Mouse (Mus musculus) embryonic facial prominence, embryonic 14.5 days (tissue): ENCODE data around the gene Pikfyve. TPM values are rescaled to one million over a fixed set of nuclear protein-coding genes. Genes with fewer than 3 reads are reported as not detected.
A peak's percentile ranks its signal among the peaks of the same experiment; 100 is the strongest.

Source experiments
- ATAC-seq: fragments of 200-750 bp; cut with Nextera tagmentation; 2 replicates; pipeline ENCODE4 v1.8.0; 2017; ENCODE audit warnings: low read depth, moderate number of reproducible peaks, moderate TSS enrichment
- DNase-seq: peaks from one replicate; pipeline ENCODE4 v3.0.0-alpha.2; 2015; ENCODE audit warnings: low spot score
- H3K27ac ChIP-seq: fragments of 300-500 bp; sonication (generic); replicated peaks from 2 replicates; pipeline ENCODE4 v1.5.1; 2014; ENCODE audit warnings: low read depth, mild to moderate bottlenecking, low read length, moderate library complexity
- H3K27me3 ChIP-seq: fragments of 300-500 bp; sonication (generic); replicated peaks from 2 replicates; pipeline ENCODE4 v1.6.1; 2014; ENCODE audit warnings: low read length; ENCODE audit not compliant: control insufficient read depth, insufficient read depth
- H3K36me3 ChIP-seq: fragments of 300-500 bp; sonication (generic); 2 replicates; pipeline ENCODE4 v1.6.1; 2014; ENCODE audit warnings: low read length, mixed read lengths; ENCODE audit not compliant: control insufficient read depth, insufficient read depth
- H3K4me1 ChIP-seq: fragments of 300-500 bp; sonication (generic); 2 replicates; pipeline ENCODE4 v1.6.1; 2014; ENCODE audit warnings: antibody characterized with exemption, low read length; ENCODE audit not compliant: control insufficient read depth, insufficient read depth
- H3K4me2 ChIP-seq: fragments of 300-500 bp; sonication (generic); 2 replicates; pipeline ENCODE4 v1.6.1; 2014; ENCODE audit warnings: low read depth, mild to moderate bottlenecking, low read length, moderate library complexity, mixed read lengths
- H3K4me3 ChIP-seq: fragments of 300-500 bp; sonication (generic); 2 replicates; pipeline ENCODE4 v1.5.1; 2014; ENCODE audit warnings: low read depth, mild to moderate bottlenecking, low read length
- H3K9ac ChIP-seq: fragments of 300-500 bp; sonication (generic); 2 replicates; pipeline ENCODE4 v1.6.1; 2014; ENCODE audit warnings: low read depth, mild to moderate bottlenecking, low read length, moderate library complexity, mixed read lengths
- H3K9me3 ChIP-seq: fragments of 300-500 bp; sonication (generic); 2 replicates; pipeline ENCODE4 v1.6.1; 2016; ENCODE audit warnings: low read length; ENCODE audit not compliant: control insufficient read depth
- WGBS: fragments of 180-500 bp; shearing (Covaris S2); extraction: QIAGEN DNeasy Blood & Tissue Kit; methylation state at CpG from one replicate; pipeline ENCODE4 v1.1.7; 2014; 5-methylcytosine and 5-hydroxymethylcytosine counted together
- polyA plus RNA-seq: library from polyadenylated mRNA; unstranded; fragments of >200 nt; fragmentation: Nextera tagmentation; extraction: Ambion mirVana; gene quantifications from 2 replicates; pipeline ENCODE4 v1.2.1, GENCODE M21; 2014

Pikfyve gene
- polyA plus RNA-seq, 1 experiment from 2014 or later = 14.8 TPM

DNA sequence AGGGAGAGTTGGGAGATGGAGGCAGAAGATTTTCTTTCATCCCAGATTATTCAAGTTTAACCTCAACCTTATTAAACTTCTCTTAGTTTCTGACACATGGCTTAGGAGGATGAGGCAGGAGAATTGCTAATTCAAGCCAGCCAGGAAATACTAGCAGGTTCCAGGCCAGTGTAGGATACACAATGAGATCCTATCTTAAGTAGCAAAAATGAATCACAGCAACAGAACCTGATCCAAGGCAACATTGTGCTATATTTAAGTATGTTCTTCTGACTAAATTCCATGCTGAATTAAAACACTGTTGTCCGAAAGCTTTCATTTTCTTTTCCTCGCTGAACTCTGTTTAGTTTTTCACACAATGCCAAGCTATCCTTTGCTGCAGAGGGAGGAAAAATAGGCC, 6.7 kb downstream of the Pikfyve start:
- H3K9ac ChIP-seq = no peak overlapping the region
- no peaks in the 10 kb centered on the region for H3K9me3 ChIP-seq
- 92% methylated on average over 2 of the region's 2 CpGs for WGBS
- DNase-seq = no peak
- peaks cover 61% of the 10 kb centered on the region for H3K36me3 ChIP-seq
- H3K4me1 ChIP-seq = no peaks in the 10 kb centered on the region
- H3K4me3 ChIP-seq = no peak overlapping the region
- H3K27ac ChIP-seq = no peak overlapping the region
- H3K4me2 ChIP-seq = no peak overlapping the region
- no peak for ATAC-seq
- H3K27me3 ChIP-seq = no peaks in the 10 kb centered on the region

DNA sequence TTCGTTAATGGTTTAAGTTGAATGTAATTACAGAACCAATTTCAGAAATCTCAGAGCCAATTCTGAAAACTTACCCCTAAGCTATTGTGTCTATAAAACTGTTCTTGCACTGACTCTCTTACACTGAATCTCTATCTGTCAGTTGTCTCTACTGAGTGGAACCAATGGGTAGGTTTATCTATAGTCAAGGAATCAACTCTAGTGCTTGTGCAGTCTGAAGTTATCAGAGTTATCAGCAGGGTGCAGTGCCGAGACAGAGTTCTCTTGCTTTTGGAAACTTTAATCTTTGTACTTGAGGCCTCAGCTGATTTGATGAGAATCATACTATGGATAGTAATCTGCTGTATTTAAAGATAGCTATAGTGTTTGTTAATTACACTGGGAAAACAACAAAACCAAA, 11.9 kb downstream of the Pikfyve start:
- ATAC-seq = peak; percentile 2; the same call in 1 of the 2 replicates
- DNase-seq = no peak
- Histone ChIP-seq H3K9me3 (no peaks in the 10 kb centered on the region), H3K36me3 (peaks cover 65% of the 10 kb centered on the region), H3K27me3 (no peaks in the 10 kb centered on the region), H3K4me3 (no peak overlapping the region), H3K27ac (no peak overlapping the region), H3K4me2 (no peak overlapping the region), H3K9ac (no peak overlapping the region), H3K4me1 (no peaks in the 10 kb centered on the region)
- WGBS = 83% methylated on average over 2 of the region's 2 CpGs

DNA sequence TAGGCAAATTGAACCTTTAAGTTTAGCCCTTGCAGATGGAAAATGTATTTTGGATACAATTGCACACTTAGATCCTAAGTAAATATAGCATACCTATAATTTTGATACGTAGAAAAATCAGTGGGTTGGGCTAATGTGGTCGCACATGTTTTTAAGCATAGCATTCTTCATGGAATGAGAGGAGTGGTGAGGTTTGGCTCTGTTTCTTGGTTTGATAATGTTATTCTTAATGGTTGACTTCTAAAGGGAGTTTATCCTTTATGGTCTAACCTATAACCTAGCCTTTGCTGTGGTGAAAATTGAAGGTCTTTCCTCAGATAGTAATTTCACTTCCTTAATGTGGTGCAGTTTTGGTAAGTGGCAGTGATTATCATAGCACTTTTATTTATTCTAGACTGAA, 12.4 kb downstream of the Pikfyve start:
- H3K4me1 ChIP-seq = no peaks in the 10 kb centered on the region
- WGBS = 83% methylated on average over 2 of the region's 2 CpGs
- H3K36me3 ChIP-seq = peaks cover 67% of the 10 kb centered on the region
- no peaks in the 10 kb centered on the region for H3K9me3 ChIP-seq
- no peaks in the 10 kb centered on the region for H3K27me3 ChIP-seq
- ATAC-seq (peak; percentile 53; the same call in 1 of the 2 replicates), DNase-seq (peak; percentile 38)
- no peak overlapping the region for H3K4me2 ChIP-seq
- no peak overlapping the region for H3K9ac ChIP-seq
- H3K4me3 ChIP-seq = no peak overlapping the region
- no peak overlapping the region for H3K27ac ChIP-seq

DNA sequence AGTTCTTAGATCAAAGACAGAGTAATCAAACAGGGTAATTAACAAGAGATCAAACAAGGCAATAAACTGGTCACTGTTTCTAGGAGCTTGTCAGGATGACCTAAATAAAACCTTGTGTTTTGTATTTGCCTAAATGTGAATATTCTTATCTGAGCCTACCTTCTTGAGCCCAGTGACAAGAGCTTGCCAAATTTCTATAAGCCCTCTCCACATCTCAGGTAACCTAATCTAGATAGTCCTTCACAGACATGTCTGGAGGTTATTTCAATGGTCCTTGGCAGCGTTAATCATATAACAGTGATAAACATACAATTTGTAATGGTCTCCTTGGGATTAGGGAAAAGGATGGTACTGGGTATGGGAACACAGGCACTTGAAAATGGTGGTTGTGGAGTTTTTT, 17.8 kb downstream of the Pikfyve start:
- Histone ChIP-seq H3K27me3 (no peaks in the 10 kb centered on the region), H3K36me3 (peaks cover 68% of the 10 kb centered on the region), H3K4me2 (no peak overlapping the region), H3K4me1 (no peaks in the 10 kb centered on the region), H3K27ac (no peak overlapping the region), H3K9ac (no peak overlapping the region), H3K9me3 (0 out of 2 replicates have a peak, but pooled peaks cover 7% of the 10 kb centered on the region), H3K4me3 (no peak overlapping the region)
- DNase-seq = no peak
- ATAC-seq = no peak
- 85% methylated on average over 1 of the region's 1 CpGs for WGBS

DNA sequence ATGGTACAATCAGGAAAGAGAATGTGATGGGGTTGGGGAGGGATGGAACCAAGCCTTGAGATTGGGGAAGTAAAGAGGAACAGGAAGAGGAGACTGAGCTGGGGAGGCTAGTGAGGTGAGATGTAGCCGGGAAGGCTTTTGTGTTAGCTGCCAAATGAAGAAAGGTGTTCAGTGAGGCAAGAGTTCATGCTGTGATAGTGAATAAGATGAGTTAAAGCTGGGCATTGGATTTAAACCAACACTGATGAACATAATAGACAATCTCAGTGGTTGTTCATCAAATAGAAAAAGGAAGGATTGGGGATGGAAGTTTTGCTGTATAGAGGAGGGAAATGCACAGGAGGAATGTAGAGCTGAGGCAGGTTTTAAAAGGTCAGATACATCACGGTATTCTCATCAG, 26.7 kb downstream of the Pikfyve start:
- DNase-seq = no peak

DNA sequence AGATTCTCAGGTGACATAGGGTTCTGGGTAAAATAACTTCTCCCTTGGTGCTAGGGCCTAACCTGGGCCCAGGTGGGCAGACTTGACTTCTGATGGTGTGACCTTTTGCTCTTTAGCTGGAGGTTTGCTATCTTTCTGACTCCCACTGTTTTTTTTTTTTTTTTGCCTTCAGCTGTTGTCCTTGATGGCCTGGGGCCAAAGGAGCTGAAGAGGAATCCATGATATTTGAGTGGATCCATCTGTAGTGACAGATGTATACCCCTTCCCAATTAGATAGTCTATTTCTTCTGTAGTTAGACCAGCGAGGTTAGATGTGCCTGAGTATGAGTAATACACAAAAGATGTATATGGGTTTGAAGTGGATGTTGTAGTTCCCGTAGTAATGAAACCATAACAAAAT, 31.1 kb downstream of the Pikfyve start:
- Histone ChIP-seq H3K4me2 (no peak overlapping the region), H3K27ac (no peak overlapping the region), H3K9me3 (no peaks in the 10 kb centered on the region), H3K36me3 (peaks cover 40% of the 10 kb centered on the region), H3K9ac (no peak overlapping the region), H3K4me1 (no peaks in the 10 kb centered on the region), H3K27me3 (no peaks in the 10 kb centered on the region), H3K4me3 (no peak overlapping the region)
- WGBS = 81% methylated on average over 2 of the region's 2 CpGs
- ATAC-seq (no peak), DNase-seq (no peak)

More for the DNA sequence above, 26.7 kb downstream of the Pikfyve start:
- H3K36me3 ChIP-seq = peaks cover 48% of the 10 kb centered on the region
- ATAC-seq = no peak
- no peak overlapping the region for H3K4me3 ChIP-seq
- H3K9ac ChIP-seq = no peak overlapping the region
- H3K27ac ChIP-seq = no peak overlapping the region
- no peak overlapping the region for H3K4me2 ChIP-seq
- WGBS = 87% methylated on average over 2 of the region's 2 CpGs
- H3K9me3 ChIP-seq = peaks cover 21% of the 10 kb centered on the region
- no peaks in the 10 kb centered on the region for H3K27me3 ChIP-seq
- no peaks in the 10 kb centered on the region for H3K4me1 ChIP-seq

DNA sequence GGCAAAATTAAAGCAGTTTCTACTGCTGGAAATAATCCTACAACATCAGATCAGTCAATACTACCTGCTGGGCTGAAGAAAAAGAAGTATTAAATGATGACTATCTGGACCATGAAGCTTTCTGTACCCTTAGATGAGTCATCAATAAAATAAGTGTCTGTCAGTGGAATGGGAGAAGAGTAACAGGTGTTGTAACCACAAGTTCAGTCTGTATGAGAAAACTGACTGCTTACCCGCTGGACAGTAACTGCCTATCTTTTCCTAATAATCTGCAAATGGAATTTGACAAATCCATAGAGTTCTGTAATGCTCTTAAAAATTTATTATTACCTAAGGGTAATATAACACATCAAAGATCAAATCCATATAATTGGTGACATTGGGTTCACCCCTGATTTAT, 31.5 kb downstream of the Pikfyve start:
- 91% methylated on average over 1 of the region's 1 CpGs for WGBS
- Histone ChIP-seq H3K27ac (no peak overlapping the region), H3K9ac (no peak overlapping the region), H3K4me3 (no peak overlapping the region), H3K9me3 (no peaks in the 10 kb centered on the region), H3K36me3 (peaks cover 43% of the 10 kb centered on the region), H3K4me1 (no peaks in the 10 kb centered on the region), H3K27me3 (no peaks in the 10 kb centered on the region), H3K4me2 (no peak overlapping the region)
- DNase-seq (no peak), ATAC-seq (no peak)

DNA sequence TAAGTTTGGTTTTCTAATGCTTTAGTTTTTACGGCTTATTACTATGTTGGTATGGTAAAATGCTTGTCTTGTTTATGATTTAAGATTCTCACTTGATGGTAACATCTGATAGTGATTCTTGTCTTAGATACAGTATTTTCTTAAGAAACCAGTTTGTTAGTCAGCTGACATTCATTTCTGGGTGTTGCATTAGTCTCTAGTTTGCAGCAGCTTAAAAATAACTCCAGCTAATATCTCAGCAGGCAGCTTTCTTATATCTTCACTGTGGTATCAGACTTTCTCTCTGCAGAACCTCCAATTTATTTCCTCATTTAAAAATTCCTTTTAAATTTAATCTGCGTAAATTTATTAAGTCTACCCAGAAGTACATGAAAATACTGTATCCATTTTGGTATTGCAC, 37.2 kb downstream of the Pikfyve start:
- DNase-seq (no peak), ATAC-seq (no peak)
- no peak overlapping the region for H3K27ac ChIP-seq
- no peaks in the 10 kb centered on the region for H3K4me1 ChIP-seq
- WGBS = 95% methylated on average over 2 of the region's 2 CpGs
- peaks cover 54% of the 10 kb centered on the region for H3K36me3 ChIP-seq
- H3K9me3 ChIP-seq = no peaks in the 10 kb centered on the region
- no peak overlapping the region for H3K9ac ChIP-seq
- H3K4me2 ChIP-seq = no peak overlapping the region
- H3K4me3 ChIP-seq = no peak overlapping the region
- no peaks in the 10 kb centered on the region for H3K27me3 ChIP-seq

DNA sequence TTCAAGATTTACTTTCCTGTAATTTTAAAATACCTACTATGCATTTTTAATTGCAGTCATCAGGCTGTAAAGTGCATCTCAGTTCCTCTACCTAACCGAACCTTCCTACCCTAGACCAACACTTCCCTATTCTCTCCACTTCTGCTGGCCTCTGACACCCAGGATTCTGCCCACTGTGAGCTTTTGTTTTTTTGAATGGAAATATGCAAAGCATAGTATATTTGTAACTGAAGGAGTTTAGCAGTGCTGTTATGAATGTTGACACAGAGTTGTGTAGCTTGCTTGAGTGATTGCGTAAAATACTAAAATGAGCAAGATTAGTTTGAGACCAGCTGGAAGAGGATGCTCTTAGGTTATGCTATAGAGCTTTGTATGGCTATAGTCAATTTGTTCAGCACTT, 41.2 kb downstream of the Pikfyve start:
- peaks cover 32% of the 10 kb centered on the region for H3K36me3 ChIP-seq
- no peak for ATAC-seq
- DNase-seq = no peak

More for the DNA sequence above, 41.2 kb downstream of the Pikfyve start:
- Histone ChIP-seq H3K27me3 (no peaks in the 10 kb centered on the region), H3K27ac (no peak overlapping the region), H3K4me3 (no peak overlapping the region), H3K4me2 (no peak overlapping the region), H3K9me3 (no peaks in the 10 kb centered on the region), H3K4me1 (no peaks in the 10 kb centered on the region), H3K9ac (no peak overlapping the region)
- 89% methylated on average over 2 of the region's 2 CpGs for WGBS
